Mouse (Mus musculus): ENCODE results near the gene Ccdc84.

- no peak for TF ChIP-seq POLR2A (IDR thresholded peaks at IDR 0.05; ENCODE audit: extremely low read depth, insufficient read depth, low read length)
- TF ChIP-seq CTCF (IDR thresholded peaks at IDR 0.05; ENCODE audit: extremely low read depth, insufficient read depth, low read length), result no peak
Observed at GRCm38 (mm10) chr9:44399795-44400114, 18.6 kb downstream of the Ccdc84 start.
